Mouse (Mus musculus) ES-E14 (cell line): ENCODE data around the gene Arrb1.

Source experiments
- CHD2 ChIP-seq: IDR thresholded peaks from 2 replicates; pipeline ENCODE4 v1.6.1; 2014; ENCODE audit warnings: mild to moderate bottlenecking, low read depth, low read length, inconsistent platforms
- HCFC1 ChIP-seq: IDR thresholded peaks from 2 replicates; pipeline ENCODE4 v1.6.1; 2012; ENCODE audit warnings: low read length, inconsistent platforms, borderline replicate concordance; ENCODE audit not compliant: insufficient read depth
- MAFK ChIP-seq: IDR thresholded peaks from 2 replicates; pipeline ENCODE4 v1.6.1; 2014; ENCODE audit warnings: mild to moderate bottlenecking, low read depth, low read length, inconsistent platforms; ENCODE audit not compliant: insufficient read depth
- ZC3H11A ChIP-seq: IDR thresholded peaks from 2 replicates; pipeline ENCODE4 v1.6.1; 2012; ENCODE audit warnings: low read depth, mild to moderate bottlenecking, inconsistent platforms, low read length, borderline replicate concordance
- ZNF384 ChIP-seq: IDR thresholded peaks from 2 replicates; pipeline ENCODE4 v1.6.1; 2012; ENCODE audit warnings: low read depth, low read length, inconsistent platforms

DNA sequence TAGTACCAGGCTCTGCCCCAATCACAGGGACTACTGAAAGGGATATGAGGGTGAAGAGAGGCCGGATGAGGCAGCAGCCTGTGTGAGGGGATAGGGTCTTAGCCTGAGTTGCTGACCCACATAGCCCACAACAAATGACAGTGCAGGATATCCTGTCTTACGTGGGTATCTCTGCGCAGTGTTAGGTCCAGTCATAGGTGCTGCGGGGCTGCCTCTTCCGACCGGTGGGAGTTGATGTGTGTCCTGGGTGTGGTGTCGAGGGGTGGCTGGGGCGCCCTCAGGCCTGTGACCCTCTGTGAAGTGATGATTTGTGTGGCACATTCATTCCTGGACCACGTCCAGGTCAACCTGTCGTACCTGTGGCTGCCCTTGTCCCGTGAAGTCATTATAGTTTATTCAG lies 71.0 kb downstream of the Arrb1 start:
- TF ChIP-seq ZNF384 (no peak), CHD2 (no peak), MAFK (no peak), ZC3H11A (no peak), HCFC1 (no peak)
